Mouse (Mus musculus) bone marrow, adult 2 months (tissue): ENCODE data around the gene Pop5. TPM values are rescaled to one million over a fixed set of nuclear protein-coding genes. Genes with fewer than 3 reads are reported as not detected.

Source experiments
- H3K27ac ChIP-seq: fragments of 200-500 bp; 2 replicates; pipeline ENCODE4 v1.5.1; 2012; ENCODE audit warnings: low read depth, mild to moderate bottlenecking, control low read depth, inconsistent platforms, low read length; ENCODE audit not compliant: control insufficient read depth, poor library complexity, insufficient read depth
- H3K4me1 ChIP-seq: fragments of 200-500 bp; 2 replicates; pipeline ENCODE4 v1.6.1; 2011; ENCODE audit warnings: low read length; ENCODE audit not compliant: control insufficient read depth, insufficient read depth
- H3K4me3 ChIP-seq: fragments of 200-500 bp; replicated peaks from 2 replicates; pipeline ENCODE3; 2011; ENCODE audit warnings: mild to moderate bottlenecking, low read depth, low read length, control low read depth; ENCODE audit not compliant: control insufficient read depth
- CTCF ChIP-seq: fragments of 200-500 bp; IDR thresholded peaks from 2 replicates; pipeline ENCODE4 v1.5.1; 2011; ENCODE audit warnings: low read length, control low read depth; ENCODE audit not compliant: control insufficient read depth, insufficient read depth
- POLR2A ChIP-seq: fragments of 200-500 bp; IDR thresholded peaks from 2 replicates; pipeline ENCODE4 v1.6.1; 2011; ENCODE audit warnings: low read depth, mild to moderate bottlenecking, control low read depth, low read length, borderline replicate concordance; ENCODE audit not compliant: control insufficient read depth
- WGBS: fragments of 180-500 bp; shearing (Covaris S2); methylation state at CpG from one replicate; pipeline ENCODE4 v1.1.7; 2018; 5-methylcytosine and 5-hydroxymethylcytosine counted together
- polyA plus RNA-seq: library from polyadenylated mRNA; stranded (reverse); fragments of >200 nt; gene quantifications from 2 replicates; pipeline ENCODE4 v1.2.4, GENCODE M21; 2011; ENCODE audit warnings: low replicate concordance; ENCODE audit not compliant: missing spikeins, insufficient read depth, insufficient read length

The Pop5 gene
- polyA plus RNA-seq, 1 experiment: 96.1 TPM

GRCm38 (mm10) chr5:115273549-115274135 is 38.0 kb downstream of the Pop5 start:
- Histone ChIP-seq H3K4me3 (no peak overlapping the region), H3K4me1 (peaks cover 3% of the 10 kb centered on the region; the same call in 1 of the 2 replicates), H3K27ac (no peak overlapping the region)
- 80% methylated on average over 6 of the region's 6 CpGs for WGBS
- TF ChIP-seq POLR2A: no peak
- TF ChIP-seq CTCF: no peak

DNA sequence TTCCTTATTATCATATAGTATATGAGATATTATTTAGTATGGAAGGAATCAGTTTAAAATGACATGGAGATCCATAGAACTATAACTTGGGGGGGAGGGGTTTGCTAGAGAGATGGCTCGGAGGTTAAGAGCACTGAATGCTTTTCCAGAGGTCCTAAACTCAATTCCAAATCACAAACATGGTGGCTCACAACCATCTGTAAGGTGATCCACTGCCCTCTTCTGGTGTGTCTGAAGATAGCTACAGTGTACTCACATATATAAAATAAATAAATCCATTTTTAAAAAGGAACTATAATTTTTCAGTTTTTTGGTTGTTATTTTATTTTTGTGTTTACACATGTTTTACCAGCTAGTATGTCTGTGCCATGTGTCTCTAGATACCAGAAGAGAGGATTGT is 38.7 kb downstream of the Pop5 start:
- H3K4me1 ChIP-seq: peaks cover 3% of the 10 kb centered on the region; the same call in 1 of the 2 replicates
- no peak overlapping the region for H3K4me3 ChIP-seq
- no peak overlapping the region for H3K27ac ChIP-seq
- 48% methylated on average over 1 of the region's 1 CpGs for WGBS
- TF ChIP-seq POLR2A (no peak), CTCF (no peak)

GRCm38 (mm10) chr5:115274771-115275170 is 39.1 kb downstream of the Pop5 start:
- TF ChIP-seq POLR2A: no peak
- TF ChIP-seq CTCF: no peak
- peaks cover 1% of the 10 kb centered on the region; the same call in 1 of the 2 replicates for H3K4me1 ChIP-seq
- H3K27ac ChIP-seq: no peak overlapping the region
- H3K4me3 ChIP-seq: no peak overlapping the region
- WGBS: 70% methylated on average over 1 of the region's 1 CpGs

DNA sequence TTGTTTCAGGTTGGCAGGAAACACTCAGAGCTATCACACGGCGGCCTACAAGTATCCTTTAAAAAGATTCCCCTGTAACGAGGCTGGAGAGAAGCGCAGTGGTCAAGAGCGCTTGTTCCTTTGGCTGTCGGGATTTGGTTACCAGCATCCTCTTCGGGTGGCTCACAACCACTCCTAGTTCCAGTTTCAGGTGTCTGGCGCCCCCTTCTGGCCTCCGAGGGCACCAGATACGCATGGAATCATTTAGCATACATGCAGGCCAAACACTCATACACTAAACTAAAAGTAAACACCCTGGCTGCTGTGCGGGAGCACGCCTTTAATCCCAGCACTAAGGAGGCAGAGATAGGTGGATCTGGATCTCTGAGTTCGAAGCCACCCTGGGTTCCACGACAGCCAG is 40.4 kb downstream of the Pop5 start:
- TF ChIP-seq POLR2A: no peak
- TF ChIP-seq CTCF: peak; percentile 68
- 74% methylated on average over 14 of the region's 14 CpGs for WGBS
- H3K4me1 ChIP-seq: peaks cover 4% of the 10 kb centered on the region; the same call in 1 of the 2 replicates
- no peak overlapping the region for H3K4me3 ChIP-seq
- H3K27ac ChIP-seq: no peak overlapping the region

DNA sequence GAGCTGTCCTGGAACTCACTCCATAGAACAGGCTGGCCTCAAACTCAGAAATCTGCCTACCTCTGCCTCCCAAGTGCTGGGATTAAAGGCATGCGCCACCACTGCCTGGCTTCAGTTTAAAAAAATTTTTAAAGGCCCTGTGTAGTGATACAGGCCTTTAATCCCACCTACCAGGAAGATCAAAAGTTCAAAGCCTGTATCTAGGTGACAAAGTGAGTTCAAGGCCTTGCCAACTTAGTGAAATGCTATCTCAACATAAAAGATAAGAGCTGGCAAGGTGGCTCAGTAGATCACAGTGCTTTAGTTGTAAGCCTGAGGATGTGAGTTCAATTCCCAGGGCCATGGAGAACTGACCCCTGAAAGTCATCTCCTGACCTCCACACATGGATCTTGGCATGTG is 42.4 kb downstream of the Pop5 start:
- H3K4me1 ChIP-seq: peaks cover 6% of the 10 kb centered on the region; the same call in 1 of the 2 replicates
- TF ChIP-seq POLR2A (no peak), CTCF (no peak)

GRCm38 (mm10) chr5:115278785-115279184 is 43.1 kb downstream of the Pop5 start:
- 71% methylated on average over 2 of the region's 2 CpGs for WGBS
- H3K4me1 ChIP-seq: peaks cover 6% of the 10 kb centered on the region; the same call in 1 of the 2 replicates
- TF ChIP-seq POLR2A (no peak), CTCF (no peak)
- H3K27ac ChIP-seq: no peak overlapping the region
- H3K4me3 ChIP-seq: no peak overlapping the region

More for the DNA sequence above, 42.4 kb downstream of the Pop5 start:
- Histone ChIP-seq H3K27ac (no peak overlapping the region), H3K4me3 (no peak overlapping the region)
- 76% methylated on average over 1 of the region's 1 CpGs for WGBS

- Histone ChIP-seq H3K4me3 (peak within 1 kb of the TSS; percentile 99), H3K4me1 (peaks cover 6% of the 10 kb centered on the region; the same call in 1 of the 2 replicates), H3K27ac (peak within 1 kb of the TSS; percentile 21; the same call in 1 of the 2 replicates)
- 2% methylated on average over 45 of the region's 45 CpGs for WGBS
- TF ChIP-seq CTCF: no peak
- TF ChIP-seq POLR2A: peak; percentile 57; the same call in 1 of the 2 replicates
Observed at GRCm38 (mm10) chr5:115279226-115280049, 43.8 kb downstream of the Pop5 start, which contains the start of gene Coq5. Coq5 (plus strand) TSS chr5:115279666.

GRCm38 (mm10) chr5:115280050-115280687 is 44.5 kb downstream of the Pop5 start:
- Histone ChIP-seq H3K4me3 (peak overlapping the region; percentile 99), H3K4me1 (peaks cover 6% of the 10 kb centered on the region; the same call in 1 of the 2 replicates), H3K27ac (0 out of 2 replicates have a peak overlapping the region, but pooled peaks have one; percentile 7)
- TF ChIP-seq CTCF: no peak
- no peak for TF ChIP-seq POLR2A
- WGBS: 3% methylated on average over 17 of the region's 17 CpGs
